Mouse (Mus musculus) layer of hippocampus, postnatal 10 days (tissue): Measurements from ENCODE around the gene Asphd1. TPM values are rescaled to one million over a fixed set of nuclear protein-coding genes. Genes with fewer than 3 reads are reported as not detected.

Experiments used
- DNase-seq, 2 experiments: peaks; one replicate each; pipeline ENCODE4 v3.0.0; 2021; ENCODE audit warnings: low spot score in 2 of 2
- total RNA-seq, 2 experiments: library from RNA; stranded (reverse); gene quantifications; 2 replicates each; pipeline ENCODE4 v1.2.3; 2021

Asphd1 gene
- total RNA-seq, 2 experiments from 2014 or later: 35.6 to 46.1 TPM

- peak in 1 of 2 experiments; percentile 28 for DNase-seq
Measured at GRCm38 (mm10) chr7:126897390-126898101, 51.8 kb downstream of the Asphd1 start.

DNA sequence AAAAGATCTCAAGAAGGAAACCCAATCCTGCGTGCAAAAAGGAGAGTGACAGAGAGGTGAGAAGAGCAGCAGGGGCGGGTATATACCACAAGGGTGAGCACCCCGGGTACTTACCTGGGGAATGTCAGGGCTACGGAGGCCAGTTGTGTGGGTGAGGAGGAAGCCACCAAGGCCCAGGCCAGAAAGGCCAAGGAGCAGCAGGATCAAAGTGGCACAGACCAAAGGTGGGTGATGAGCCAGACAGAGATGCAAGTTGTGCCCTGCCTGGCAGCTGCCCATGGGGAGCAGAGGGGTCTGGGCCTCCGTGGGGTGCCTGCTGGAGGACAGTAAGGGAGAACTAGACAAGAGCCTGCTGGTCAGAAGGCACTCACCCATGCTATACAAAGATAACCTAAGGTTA lies 52.5 kb downstream of the Asphd1 start:
- DNase-seq: no peak

Other genes with a start within 250 kb of the Asphd1 start
- 100 to 1,000 TPM; 145 to 151 TPM for gene Coro1a, start 241.8 kb downstream of the Asphd1 start, total RNA-seq
- gene Mapk3, start 190.0 kb downstream of the Asphd1 start, total RNA-seq: 100 to 1,000 TPM; 146 to 150 TPM
- gene Gdpd3, start 183.2 kb downstream of the Asphd1 start, total RNA-seq: 1 to 10 TPM; 2.7 to 3.0 TPM
- gene Ypel3, start 172.6 kb downstream of the Asphd1 start, total RNA-seq: 100 to 1,000 TPM; 150 to 152 TPM
- gene Tbx6, start 168.1 kb downstream of the Asphd1 start, total RNA-seq: under 1 TPM; 0.62 to 0.69 TPM
- gene Ppp4c, start 157.1 kb downstream of the Asphd1 start, total RNA-seq: 10 to 100 TPM; 56.2 to 64.6 TPM
- 100 to 1,000 TPM; 133 to 147 TPM for gene Fam57b, start 151.9 kb downstream of the Asphd1 start, total RNA-seq
- not detected for gene 4930451I11Rik, start 117.9 kb downstream of the Asphd1 start, total RNA-seq
- 10 to 100 TPM; 54.0 to 54.1 TPM for gene Doc2a, start 102.2 kb downstream of the Asphd1 start, total RNA-seq
- 10 to 100 TPM; 38.8 to 40.9 TPM for gene Hirip3, start 87.6 kb downstream of the Asphd1 start, total RNA-seq
- gene Ino80e, start 87.2 kb downstream of the Asphd1 start, total RNA-seq: 10 to 100 TPM; 56.1 to 58.8 TPM
- 100 to 1,000 TPM; 147 to 167 TPM for gene Taok2, start 64.9 kb downstream of the Asphd1 start, total RNA-seq
- gene Tmem219, start 26.7 kb downstream of the Asphd1 start, total RNA-seq: 10 to 100 TPM; 23.6 to 28.3 TPM
- 100 to 1,000 TPM; 151 to 152 TPM for gene Kctd13, start 20.7 kb downstream of the Asphd1 start, total RNA-seq
- 100 to 1,000 TPM; 273 to 305 TPM for gene Sez6l2, start 981 bp upstream of the Asphd1 start, total RNA-seq
- gene Cdipt, start 26.3 kb upstream of the Asphd1 start, total RNA-seq: 100 to 1,000 TPM; 129 to 149 TPM
- gene Cdiptos, start 26.5 kb upstream of the Asphd1 start, total RNA-seq: under 1 TPM in 1 of 2 experiments, not detected in 1; 0.31 TPM
- 1 to 10 TPM; 5.6 to 6.2 TPM for gene Mvp, start 65.0 kb upstream of the Asphd1 start, total RNA-seq
- gene Pagr1b, start 66.9 kb upstream of the Asphd1 start, total RNA-seq: under 1 TPM in 1 of 2 experiments, not detected in 1; 0.62 TPM
- 10 to 100 TPM; 24.9 to 34.2 TPM for gene Pagr1a, start 67.8 kb upstream of the Asphd1 start, total RNA-seq
- gene Gm42742, start 71.5 kb upstream of the Asphd1 start, total RNA-seq: 10 to 100 TPM; 33.4 to 34.8 TPM
- 100 to 1,000 TPM; 146 to 184 TPM for gene Prrt2, start 71.6 kb upstream of the Asphd1 start, total RNA-seq
- gene Maz, start 77.5 kb upstream of the Asphd1 start, total RNA-seq: 100 to 1,000 TPM; 283 to 292 TPM
- 10 to 100 TPM; 12.6 to 16.5 TPM for gene Kif22, start 92.9 kb upstream of the Asphd1 start, total RNA-seq
- gene Zg16, start 137.7 kb upstream of the Asphd1 start, total RNA-seq: not detected
- 1 to 10 TPM; 1.3 to 1.4 TPM for gene AI467606, start 141.8 kb upstream of the Asphd1 start, total RNA-seq
- under 1 TPM; 0.20 to 0.57 TPM for gene Qprt, start 172.6 kb upstream of the Asphd1 start, total RNA-seq
- under 1 TPM; 0.33 to 0.55 TPM for gene Spn, start 188.2 kb upstream of the Asphd1 start, total RNA-seq
- gene Cd2bp2, start 246.5 kb upstream of the Asphd1 start, total RNA-seq: 10 to 100 TPM; 70.5 to 75.5 TPM